Mouse (Mus musculus): ENCODE data around the gene Cpped1. TPM values are rescaled to one million over a fixed set of nuclear protein-coding genes. Genes with fewer than 3 reads are reported as not detected.

The Cpped1 gene
- polyA plus RNA-seq, 1 experiment from 2014 or later: 28.7 TPM

DNA sequence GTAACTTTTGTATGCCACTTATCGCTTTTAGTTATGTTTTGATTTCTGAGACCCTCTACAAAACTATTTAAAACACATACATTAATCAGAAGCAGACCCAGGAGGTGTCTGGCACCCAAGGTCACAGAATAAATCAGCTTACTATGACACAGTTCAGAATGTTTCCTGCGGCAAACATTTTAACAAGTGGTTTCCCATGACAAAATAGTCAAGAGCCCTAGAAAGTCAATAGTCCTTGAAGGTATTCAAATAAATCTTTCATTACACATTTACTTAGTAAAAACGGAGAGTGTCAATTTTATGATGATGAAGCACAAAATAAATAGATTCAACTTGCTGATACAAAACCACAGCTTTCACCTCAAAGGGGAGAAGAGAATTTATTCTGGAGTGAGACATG lies 19.5 kb downstream of the Cpped1 start:
- 40% methylated on average over 3 of the region's 3 CpGs for WGBS
- no peak for ATAC-seq
- no peaks in the 10 kb centered on the region for H3K9me3 ChIP-seq
- H3K4me3 ChIP-seq (replicated peaks): no peak overlapping the region
- no peak overlapping the region for H3K4me2 ChIP-seq (replicated peaks)
- H3K27me3 ChIP-seq (replicated peaks): no peaks in the 10 kb centered on the region
- H3K4me1 ChIP-seq (replicated peaks): no peaks in the 10 kb centered on the region
- no peak overlapping the region for H3K27ac ChIP-seq
- H3K36me3 ChIP-seq: no peaks in the 10 kb centered on the region
- no peak overlapping the region for H3K9ac ChIP-seq

DNA sequence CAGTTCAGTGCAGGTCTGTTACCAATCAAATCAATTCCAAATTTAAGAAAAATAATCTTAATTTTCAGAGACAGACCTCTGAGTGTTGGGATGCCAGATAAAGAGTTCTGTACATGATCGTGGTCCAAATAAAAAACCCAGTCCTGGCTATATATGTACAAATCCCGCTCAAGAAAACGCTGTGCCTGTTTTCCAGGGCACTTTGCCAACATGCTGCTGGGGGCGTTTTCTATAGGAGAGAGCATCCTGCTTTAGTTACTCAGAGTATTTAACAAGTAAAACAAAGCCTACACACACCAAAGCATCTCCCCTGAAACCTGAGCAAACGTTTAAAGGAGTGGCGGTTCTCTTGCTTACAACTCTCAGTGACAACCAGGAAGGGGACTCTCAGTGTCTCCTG lies 27.4 kb downstream of the Cpped1 start:
- H3K27me3 ChIP-seq (replicated peaks): no peaks in the 10 kb centered on the region
- H3K9ac ChIP-seq: no peak overlapping the region
- ATAC-seq: no peak
- H3K4me1 ChIP-seq (replicated peaks): no peaks in the 10 kb centered on the region
- H3K4me2 ChIP-seq (replicated peaks): no peak overlapping the region
- H3K27ac ChIP-seq: no peak overlapping the region
- no peak overlapping the region for H3K4me3 ChIP-seq (replicated peaks)
- WGBS: 60% methylated on average over 6 of the region's 6 CpGs
- no peaks in the 10 kb centered on the region for H3K9me3 ChIP-seq
- H3K36me3 ChIP-seq: peaks cover 1% of the 10 kb centered on the region; the same call in 1 of the 2 replicates

DNA sequence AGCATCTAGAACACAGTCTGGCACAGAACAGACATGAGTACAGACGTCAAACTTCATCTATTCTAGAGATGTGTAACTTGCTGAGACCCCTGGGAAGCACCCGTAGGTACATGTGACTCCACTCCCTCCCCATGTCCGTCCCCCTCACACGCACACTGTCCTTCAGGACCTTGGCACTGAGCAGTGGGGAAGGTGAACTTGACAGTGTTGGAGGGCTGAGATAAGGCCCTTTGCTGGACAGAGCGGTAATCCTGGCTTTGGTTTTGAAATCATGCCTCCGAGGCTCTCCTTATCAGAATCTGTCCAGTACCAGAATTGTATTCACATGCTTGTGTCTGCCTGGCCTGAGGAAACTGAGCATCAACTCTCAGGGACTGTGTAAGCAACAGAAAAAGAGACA lies 28.8 kb downstream of the Cpped1 start:
- Histone ChIP-seq H3K4me2 (replicated peaks) (no peak overlapping the region), H3K4me3 (replicated peaks) (no peak overlapping the region), H3K27ac (no peak overlapping the region), H3K27me3 (replicated peaks) (no peaks in the 10 kb centered on the region), H3K36me3 (peaks cover 3% of the 10 kb centered on the region; the same call in 1 of the 2 replicates), H3K9me3 (no peaks in the 10 kb centered on the region), H3K9ac (no peak overlapping the region), H3K4me1 (replicated peaks) (no peaks in the 10 kb centered on the region)
- no peak for ATAC-seq
- 86% methylated on average over 6 of the region's 6 CpGs for WGBS

DNA sequence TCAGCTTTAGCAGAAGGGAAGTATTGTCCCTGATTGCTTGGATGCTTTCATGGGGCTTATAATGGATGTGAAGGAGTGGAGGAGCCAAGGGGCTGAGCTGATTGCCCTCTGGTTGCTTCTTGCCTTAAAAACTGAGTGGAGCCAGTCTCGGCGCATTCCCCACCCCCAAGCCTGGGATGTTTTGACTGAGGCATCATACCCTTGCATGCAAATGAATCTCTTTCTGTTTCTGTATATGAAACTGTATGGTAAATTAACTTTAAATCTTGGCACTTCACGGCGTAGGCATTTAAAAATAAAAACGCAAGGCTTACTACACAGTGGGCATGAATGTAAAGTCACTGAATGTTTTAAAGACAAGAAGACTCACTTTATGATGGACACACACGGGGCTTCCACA lies 30.0 kb downstream of the Cpped1 start:
- H3K9ac ChIP-seq: no peak overlapping the region
- no peaks in the 10 kb centered on the region for H3K4me1 ChIP-seq (replicated peaks)
- no peak overlapping the region for H3K4me3 ChIP-seq (replicated peaks)
- no peaks in the 10 kb centered on the region for H3K9me3 ChIP-seq
- peaks cover 3% of the 10 kb centered on the region; the same call in 1 of the 2 replicates for H3K36me3 ChIP-seq
- ATAC-seq: no peak
- H3K27me3 ChIP-seq (replicated peaks): no peaks in the 10 kb centered on the region
- H3K27ac ChIP-seq: no peak overlapping the region
- no peak overlapping the region for H3K4me2 ChIP-seq (replicated peaks)
- WGBS: 89% methylated on average over 6 of the region's 6 CpGs

DNA sequence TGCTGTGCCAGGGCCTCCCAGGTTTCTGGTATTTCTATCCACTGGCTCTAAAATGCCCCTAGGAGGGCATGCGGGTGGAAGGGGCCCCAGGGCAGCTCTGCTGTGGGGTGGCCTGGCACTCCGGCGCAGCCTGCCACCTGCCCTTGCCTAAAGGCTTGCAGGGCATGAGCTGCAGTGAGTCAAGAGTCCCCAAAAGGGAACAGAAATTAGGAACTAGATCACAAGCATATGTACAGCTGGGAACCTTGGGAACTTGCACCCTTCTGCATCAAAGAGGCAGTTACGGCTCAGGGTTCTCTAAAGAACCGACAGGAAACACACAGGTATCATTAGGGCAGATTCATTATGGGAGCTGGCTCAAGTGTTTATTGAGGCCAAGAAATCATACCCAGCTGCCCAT lies 34.0 kb downstream of the Cpped1 start:
- 80% methylated on average over 5 of the region's 5 CpGs for WGBS
- Histone ChIP-seq H3K27ac (no peak overlapping the region), H3K9me3 (no peaks in the 10 kb centered on the region), H3K4me1 (replicated peaks) (no peaks in the 10 kb centered on the region), H3K9ac (no peak overlapping the region), H3K27me3 (replicated peaks) (no peaks in the 10 kb centered on the region), H3K36me3 (peaks cover 3% of the 10 kb centered on the region; the same call in 1 of the 2 replicates), H3K4me3 (replicated peaks) (no peak overlapping the region), H3K4me2 (replicated peaks) (no peak overlapping the region)
- no peak for ATAC-seq

DNA sequence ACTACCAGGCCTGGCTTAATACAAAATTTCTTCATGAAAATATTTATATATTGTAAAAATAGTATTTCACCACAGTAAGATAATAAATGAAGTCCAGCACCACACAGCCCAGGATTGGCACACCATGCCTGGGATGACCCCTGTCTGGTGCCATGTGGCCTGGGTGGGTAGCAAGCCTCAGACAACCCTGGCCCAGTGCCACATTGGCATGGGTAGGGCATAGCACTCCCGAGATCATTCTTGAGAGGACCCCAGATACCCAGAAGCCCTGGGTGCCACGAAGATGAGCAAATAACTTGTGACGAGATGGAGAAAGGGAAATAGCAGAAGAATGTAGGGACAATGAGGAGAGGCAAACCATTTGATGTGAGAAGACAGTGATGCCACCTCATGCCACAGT lies 36.0 kb downstream of the Cpped1 start:
- Histone ChIP-seq H3K9ac (no peak overlapping the region), H3K36me3 (peaks cover 3% of the 10 kb centered on the region; the same call in 1 of the 2 replicates), H3K27me3 (replicated peaks) (no peaks in the 10 kb centered on the region), H3K9me3 (no peaks in the 10 kb centered on the region), H3K4me1 (replicated peaks) (no peaks in the 10 kb centered on the region), H3K4me3 (replicated peaks) (no peak overlapping the region), H3K27ac (no peak overlapping the region), H3K4me2 (replicated peaks) (no peak overlapping the region)
- 89% methylated on average over 3 of the region's 3 CpGs for WGBS
- ATAC-seq: no peak

DNA sequence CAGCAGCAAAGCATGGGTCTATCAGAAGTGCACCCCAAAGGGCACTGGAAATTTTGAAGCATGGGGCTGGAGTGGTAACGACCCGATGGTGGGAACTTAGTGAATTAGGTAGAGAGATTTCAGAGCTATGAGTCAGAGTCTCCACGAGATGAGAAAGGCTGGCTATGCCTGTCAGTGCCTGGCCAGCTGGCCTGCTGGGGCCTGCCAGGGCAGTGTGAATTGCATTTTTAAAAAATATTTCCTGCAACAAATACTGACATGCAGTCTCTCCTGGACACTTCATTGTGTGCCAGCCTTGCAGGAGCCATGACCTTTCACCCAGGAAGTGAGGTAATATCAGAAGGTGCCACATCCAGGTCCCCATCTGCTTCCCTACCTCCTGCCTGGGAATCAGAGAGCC lies 40.8 kb downstream of the Cpped1 start:
- no peak overlapping the region for H3K9ac ChIP-seq
- H3K9me3 ChIP-seq: no peaks in the 10 kb centered on the region
- no peaks in the 10 kb centered on the region for H3K4me1 ChIP-seq (replicated peaks)
- no peak overlapping the region for H3K4me3 ChIP-seq (replicated peaks)
- no peak overlapping the region for H3K4me2 ChIP-seq (replicated peaks)
- no peaks in the 10 kb centered on the region for H3K27me3 ChIP-seq (replicated peaks)
- 71% methylated on average over 3 of the region's 3 CpGs for WGBS
- no peak overlapping the region for H3K27ac ChIP-seq
- ATAC-seq: no peak
- H3K36me3 ChIP-seq: no peaks in the 10 kb centered on the region

DNA sequence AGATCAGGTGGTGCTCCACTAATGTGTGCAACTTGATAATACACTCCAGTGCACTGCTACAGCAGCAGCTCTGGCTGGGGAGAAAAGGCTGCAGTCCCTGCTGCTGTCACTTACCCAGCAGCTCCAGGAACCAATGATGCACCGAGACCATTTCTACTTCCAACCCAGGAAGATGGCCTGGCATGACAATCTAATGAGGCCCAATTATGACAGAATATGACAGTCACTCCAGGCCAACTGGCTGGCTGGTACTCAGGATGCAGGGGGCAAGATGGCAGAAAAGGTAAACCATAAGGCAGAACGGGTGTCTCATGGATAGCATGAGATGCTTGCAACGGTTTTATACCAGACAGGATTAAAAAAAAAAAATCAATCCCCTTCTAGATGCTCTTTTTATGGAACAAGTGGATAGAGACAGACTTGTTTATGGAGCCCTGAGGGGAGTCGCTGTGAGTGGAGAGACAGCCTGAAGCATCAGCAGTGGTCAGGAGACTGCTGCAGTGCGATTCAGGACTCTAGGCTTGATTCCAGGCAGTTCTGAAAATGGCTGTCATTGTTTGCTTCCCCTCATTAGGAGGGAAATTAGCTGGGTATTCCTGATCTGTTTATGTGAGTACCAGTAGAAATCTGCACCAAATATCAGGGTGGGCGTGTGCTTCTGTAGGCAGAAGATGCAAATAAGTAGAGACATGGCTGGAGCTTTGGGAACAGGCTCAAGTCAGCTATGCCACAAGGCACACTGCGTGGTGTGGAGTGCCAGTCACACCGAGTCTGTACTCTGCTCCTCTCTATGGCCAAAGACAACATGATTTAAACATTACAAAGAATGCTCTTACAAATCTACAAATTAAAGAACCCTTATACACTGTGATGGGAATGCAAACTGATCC lies 56.3 kb downstream of the Cpped1 start:
- no peak overlapping the region for H3K9ac ChIP-seq
- peaks cover 6% of the 10 kb centered on the region; the same call in 1 of the 2 replicates for H3K36me3 ChIP-seq
- no peak for ATAC-seq
- 0 out of 2 replicates have a peak, but pooled peaks cover 2% of the 10 kb centered on the region for H3K4me1 ChIP-seq (replicated peaks)
- no peak overlapping the region for H3K27ac ChIP-seq
- no peak overlapping the region for H3K4me2 ChIP-seq (replicated peaks)
- no peak overlapping the region for H3K4me3 ChIP-seq (replicated peaks)
- WGBS: 85% methylated on average over 8 of the region's 8 CpGs
- H3K27me3 ChIP-seq (replicated peaks): no peaks in the 10 kb centered on the region
- no peaks in the 10 kb centered on the region for H3K9me3 ChIP-seq

DNA sequence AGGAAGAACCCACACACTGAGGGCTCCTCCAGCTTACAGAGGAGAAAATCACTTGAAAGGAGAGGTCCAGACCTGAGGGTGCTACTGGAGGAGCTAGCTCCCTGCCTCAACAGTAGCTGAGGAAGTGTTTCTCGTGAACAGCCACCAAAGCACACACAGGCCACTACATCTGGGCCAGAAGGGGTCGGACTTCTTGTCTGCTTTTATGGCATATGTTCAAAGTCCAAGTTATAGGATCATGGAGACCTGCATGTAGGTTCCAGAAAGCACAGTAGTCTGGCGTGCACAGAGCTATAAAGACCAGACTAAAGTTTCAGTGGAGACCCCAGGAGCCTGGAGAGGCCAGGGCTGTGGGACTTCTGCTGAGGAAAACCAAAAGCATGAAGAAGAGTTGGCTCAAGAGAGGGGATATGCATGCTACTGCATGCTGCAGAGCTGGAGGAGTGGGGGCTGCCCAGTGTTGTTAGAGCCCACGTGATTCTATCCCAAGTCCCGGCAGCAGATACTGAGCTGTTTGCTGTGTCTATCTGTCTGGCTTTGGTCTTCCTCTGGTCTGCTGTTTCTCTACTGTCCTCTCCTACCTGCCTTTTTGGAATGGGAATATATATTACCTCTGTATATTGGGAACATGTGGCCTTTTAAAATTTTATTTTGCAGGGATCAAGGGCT lies 60.1 kb downstream of the Cpped1 start:
- no peaks in the 10 kb centered on the region for H3K9me3 ChIP-seq
- no peaks in the 10 kb centered on the region for H3K27me3 ChIP-seq (replicated peaks)
- H3K27ac ChIP-seq: no peak overlapping the region
- H3K36me3 ChIP-seq: peaks cover 6% of the 10 kb centered on the region; the same call in 1 of the 2 replicates
- H3K4me2 ChIP-seq (replicated peaks): no peak overlapping the region
- no peak overlapping the region for H3K9ac ChIP-seq
- H3K4me1 ChIP-seq (replicated peaks): 0 out of 2 replicates have a peak, but pooled peaks cover 2% of the 10 kb centered on the region
- peak; percentile 89 for ATAC-seq
- 61% methylated on average over 5 of the region's 5 CpGs for WGBS
- no peak overlapping the region for H3K4me3 ChIP-seq (replicated peaks)

DNA sequence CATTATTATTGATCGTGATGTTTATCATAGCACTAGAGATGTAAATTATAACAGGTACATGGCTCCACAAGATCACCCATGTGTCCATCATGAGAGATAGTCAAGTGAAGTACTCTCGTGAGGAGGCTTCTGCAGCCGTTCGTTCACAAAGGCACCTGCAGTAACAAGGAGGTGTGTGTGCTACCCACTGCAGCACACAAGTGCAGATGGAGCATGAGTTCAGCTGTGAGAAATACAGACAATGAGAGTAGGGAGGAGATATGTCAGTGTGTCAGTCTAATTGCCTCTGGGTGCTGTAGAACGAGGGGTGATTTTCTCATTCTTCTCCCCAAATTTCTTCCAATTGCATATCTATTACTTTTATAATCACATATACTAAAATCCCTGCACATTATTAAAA lies 63.9 kb downstream of the Cpped1 start:
- no peak for ATAC-seq
- Histone ChIP-seq H3K4me1 (replicated peaks) (0 out of 2 replicates have a peak, but pooled peaks cover 2% of the 10 kb centered on the region), H3K27ac (no peak overlapping the region), H3K9me3 (no peaks in the 10 kb centered on the region), H3K9ac (no peak overlapping the region), H3K36me3 (peaks cover 6% of the 10 kb centered on the region; the same call in 1 of the 2 replicates), H3K4me3 (replicated peaks) (no peak overlapping the region), H3K4me2 (replicated peaks) (no peak overlapping the region), H3K27me3 (replicated peaks) (no peaks in the 10 kb centered on the region)
- WGBS: 90% methylated on average over 5 of the region's 5 CpGs

DNA sequence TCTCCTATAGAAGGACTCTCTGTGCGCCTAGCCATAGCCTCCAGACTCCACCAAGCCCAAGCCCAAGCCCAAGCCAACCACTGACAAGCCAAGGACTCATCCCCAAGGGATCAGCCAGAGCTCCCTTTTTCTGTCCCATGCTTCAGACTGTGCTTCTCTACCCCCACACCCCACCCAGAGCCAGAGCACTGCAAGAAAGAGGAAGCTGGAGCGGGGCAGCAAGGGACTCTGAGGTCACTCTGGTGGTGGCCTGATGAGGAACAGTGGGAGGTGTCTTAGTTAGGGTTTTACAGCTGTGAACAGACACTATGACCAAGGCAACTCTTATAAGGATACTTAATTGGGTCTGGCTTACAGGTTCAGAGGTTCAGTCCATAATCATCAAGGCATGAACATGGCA lies 65.8 kb downstream of the Cpped1 start:
- Histone ChIP-seq H3K9ac (no peak overlapping the region), H3K9me3 (no peaks in the 10 kb centered on the region), H3K27ac (no peak overlapping the region), H3K4me1 (replicated peaks) (no peaks in the 10 kb centered on the region), H3K36me3 (no peaks in the 10 kb centered on the region), H3K27me3 (replicated peaks) (no peaks in the 10 kb centered on the region), H3K4me3 (replicated peaks) (no peak overlapping the region), H3K4me2 (replicated peaks) (no peak overlapping the region)
- no peak for ATAC-seq
- WGBS: 94% methylated on average over 2 of the region's 2 CpGs

DNA sequence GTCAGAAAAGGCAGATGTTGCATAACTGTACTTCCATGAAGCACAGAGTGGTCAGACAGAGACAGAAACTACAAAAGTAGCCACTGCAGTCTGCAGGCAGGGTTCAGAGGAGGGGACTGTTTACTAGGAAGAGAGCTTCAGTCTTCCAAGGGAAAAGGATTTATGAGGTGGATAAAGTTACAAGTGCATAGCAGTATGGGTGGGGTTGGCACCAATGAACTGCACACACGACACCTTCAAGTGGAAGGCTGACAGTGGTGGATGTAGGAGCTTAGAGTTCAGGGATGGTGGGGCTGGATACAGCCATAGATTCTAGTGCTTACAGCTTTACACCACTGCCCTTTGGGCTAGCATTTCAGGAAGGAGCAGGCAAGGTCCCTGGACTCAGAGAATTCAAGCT lies 75.8 kb downstream of the Cpped1 start:
- Histone ChIP-seq H3K4me2 (replicated peaks) (no peak overlapping the region), H3K4me3 (replicated peaks) (no peak overlapping the region), H3K27ac (no peak overlapping the region), H3K9ac (no peak overlapping the region), H3K9me3 (no peaks in the 10 kb centered on the region), H3K4me1 (replicated peaks) (no peaks in the 10 kb centered on the region), H3K27me3 (replicated peaks) (no peaks in the 10 kb centered on the region), H3K36me3 (no peaks in the 10 kb centered on the region)
- 50% methylated on average over 1 of the region's 1 CpGs for WGBS
- no peak for ATAC-seq
